In genomic region chr2:119548691-119549090, GRCm38 (mm10) we compare ENCODE assay signal across 8 mouse cellular contexts. TPM values are rescaled to one million over a fixed set of nuclear protein-coding genes. Genes with fewer than 3 reads are reported as not detected.
DNase-seq lines count a peak whose midpoint lies in the region; ATAC-seq and TF ChIP-seq lines count a peak whose summit lies in the region.

No protein-coding gene starts in this region.

- WGBS in forebrain, embryonic 10.5 days, result 80% methylated on average over 5 of the region's 5 CpGs
- 71% methylated on average over 5 of the region's 5 CpGs for WGBS in limb, embryonic 13.5 days

- no peaks in the 10 kb centered on the region for H3K9me3 ChIP-seq in forebrain, embryonic 10.5 days
- no peaks in the 10 kb centered on the region for H3K9me3 ChIP-seq in limb, embryonic 13.5 days

- H3K4me1 ChIP-seq in forebrain, embryonic 10.5 days, result peaks cover 27% of the 10 kb centered on the region
- peaks cover 13% of the 10 kb centered on the region for H3K4me1 ChIP-seq in limb, embryonic 13.5 days

- 0 out of 2 replicates have a peak, but pooled peaks cover 3% of the 10 kb centered on the region for H3K36me3 ChIP-seq in forebrain, embryonic 10.5 days (replicated peaks)
- no peaks in the 10 kb centered on the region for H3K36me3 ChIP-seq in limb, embryonic 13.5 days
- peaks cover 3% of the 10 kb centered on the region for H3K36me3 ChIP-seq in myocyte (ENCODE audit: control insufficient read depth, insufficient read depth)

- no peak overlapping the region for H3K27ac ChIP-seq in forebrain, embryonic 10.5 days
- H3K27ac ChIP-seq in limb, embryonic 13.5 days, result no peak overlapping the region

- H3ac ChIP-seq in myocyte (ENCODE audit: control insufficient read depth, insufficient read length), result no peak overlapping the region

- H3K9ac ChIP-seq in limb, embryonic 13.5 days, result peak overlapping the region; percentile 79

- H3K4me2 ChIP-seq in limb, embryonic 13.5 days (replicated peaks), result peak overlapping the region; percentile 79
- H3K4me2 ChIP-seq in myocyte (ENCODE audit: low read depth), result peak overlapping the region; percentile 75

- H3K27me3 ChIP-seq in forebrain, embryonic 10.5 days (ENCODE audit: poor library complexity, severe bottlenecking), result no peaks in the 10 kb centered on the region
- H3K27me3 ChIP-seq in limb, embryonic 13.5 days, result no peaks in the 10 kb centered on the region
- H3K27me3 ChIP-seq in myocyte (ENCODE audit: control insufficient read depth, insufficient read depth, insufficient read length), result no peaks in the 10 kb centered on the region

- DNase-seq in kidney, adult 8-10 months, result peak; percentile 25 to 33
- no peak for DNase-seq in kidney, adult 18-20 months
- no peak for DNase-seq in forebrain, embryonic 10.5 days (ENCODE audit: extremely low spot score, low spot score)
- DNase-seq in left cerebral cortex, adult 18-20 months (ENCODE audit: low spot score in 2 of 2), result no peak
- DNase-seq in layer of hippocampus, adult 9-11 months, result no peak
- DNase-seq in thymus, postnatal 36 days, result no peak

- TF ChIP-seq POLR2A in myocyte (IDR thresholded peaks at IDR 0.05; ENCODE audit: insufficient read length, low read depth), result no peak

- H3K4me3 ChIP-seq in forebrain, embryonic 10.5 days, result peak overlapping the region; percentile 79
- H3K4me3 ChIP-seq in limb, embryonic 13.5 days, result peak overlapping the region; percentile 74
- peak overlapping the region; percentile 89 for H3K4me3 ChIP-seq in myocyte

- H3K79me2 ChIP-seq in myocyte (ENCODE audit: control insufficient read depth, insufficient read depth), result peaks cover 18% of the 10 kb centered on the region

- no peak for ATAC-seq in limb, embryonic 13.5 days (ENCODE audit: low FRiP score, low read depth)

TF ChIP-seq in myocyte, 11 proteins besides CTCF, POLR2A, EP300 and RAD21:
- TF ChIP-seq TCF3 (IDR thresholded peaks at IDR 0.05; ENCODE audit: insufficient read length, low read depth) (no peak), E2F4 (IDR thresholded peaks at IDR 0.05; ENCODE audit: insufficient read depth) (no peak), REST (IDR thresholded peaks at IDR 0.05; ENCODE audit: insufficient read depth, insufficient read length) (no peak), MYOG (IDR thresholded peaks at IDR 0.05; ENCODE audit: control insufficient read depth in 1 of 3, insufficient read depth in 1 of 3, insufficient read length in 2 of 3, low read depth in 2 of 3) (no peak), TCF12 (IDR thresholded peaks at IDR 0.05; ENCODE audit: insufficient read depth, poor library complexity, severe bottlenecking) (no peak), CEBPB (IDR thresholded peaks at IDR 0.05; ENCODE audit: insufficient read depth, poor library complexity, severe bottlenecking) (no peak), MYOD1 (IDR thresholded peaks at IDR 0.05; ENCODE audit: control insufficient read depth in 1 of 3, insufficient read length in 2 of 3, low read depth in 2 of 3) (no peak), POLR2AphosphoS2 (IDR thresholded peaks at IDR 0.05; ENCODE audit: insufficient read length, low read depth) (no peak), MAX (IDR thresholded peaks at IDR 0.05; ENCODE audit: low read depth) (no peak), SRF (IDR thresholded peaks at IDR 0.05; ENCODE audit: control insufficient read depth, insufficient read length, low read depth) (no peak)
TF ChIP-seq in myocyte: peak in this region for 0.

RNA-seq across cellular contexts. Expression of gene Chp1, which starts 1.2 kb away (rescaled TPM):
- 50.6 and 51.5 TPM in 2 replicates for polyA plus RNA-seq in forebrain, embryonic 10.5 days (2016; fragmentation: Nextera tagmentation; extraction: Ambion mirVana)
- 63.0 and 64.3 TPM in 2 replicates for polyA plus RNA-seq in limb, embryonic 13.5 days (2015; fragmentation: Nextera tagmentation; extraction: Ambion mirVana)
- 67.9 TPM for polyA plus RNA-seq in myocyte (2012; fragmentation: generic; extraction: Trizol)
- 100 to 1,000 TPM; 183 to 190 TPM for total RNA-seq in left cerebral cortex, adult 18-20 months (2021)

RNA-seq across cellular contexts. Expression of gene Exd1, which starts 1.3 kb away (rescaled TPM):
- polyA plus RNA-seq in forebrain, embryonic 10.5 days (2016; fragmentation: Nextera tagmentation; extraction: Ambion mirVana), result 0.73 and 0.82 TPM in 2 replicates
- 0.23 and 0.36 TPM in 2 replicates for polyA plus RNA-seq in limb, embryonic 13.5 days (2015; fragmentation: Nextera tagmentation; extraction: Ambion mirVana)
- 0.23 TPM for polyA plus RNA-seq in myocyte (2012; fragmentation: generic; extraction: Trizol)
- total RNA-seq in left cerebral cortex, adult 18-20 months (2021), result under 1 TPM; 0.63 to 0.74 TPM

Comparison
In these comparisons a context has a peak if more than half of its experiments do, and no peak if none do; other contexts are left out.
1. DNase-seq: peak in kidney, adult 8-10 months (2 of 2); none in kidney, adult 18-20 months (single experiment), forebrain, embryonic 10.5 days (single experiment), left cerebral cortex, adult 18-20 months (0 of 2), layer of hippocampus, adult 9-11 months (single experiment) and thymus, postnatal 36 days (0 of 2).
2. Peak in every context shown above with its lines, with median percentiles within 50 percentile points of each other: H3K4me3 ChIP-seq.